ENCODE assay signal across 22 mouse cellular contexts in the genomic region with DNA sequence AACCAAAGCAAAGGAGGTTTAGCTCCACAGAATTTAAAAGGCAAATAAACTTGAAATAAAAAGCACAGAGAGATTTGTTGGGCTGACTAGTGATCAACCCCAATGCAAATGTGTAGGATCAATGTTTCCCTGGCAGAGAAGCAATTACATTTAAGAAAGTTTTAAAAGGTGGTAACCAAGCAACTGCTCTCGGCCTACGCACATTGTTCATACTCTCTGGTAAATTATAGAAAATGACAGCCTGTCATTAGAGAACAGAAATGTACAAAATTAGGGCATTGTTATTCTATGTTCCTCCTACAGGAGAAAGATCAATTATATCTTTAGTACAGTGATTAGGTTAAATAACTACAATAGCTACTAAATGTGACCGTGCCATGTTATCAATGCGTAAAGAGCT.
DNase-seq lines count a peak whose midpoint lies in the region; ATAC-seq and TF ChIP-seq lines count a peak whose summit lies in the region.
"Had no signal": no experiment of that assay in that cellular context is flagged by ENCODE, and none has a peak within 500 bp of the region (broad histone marks: within the 10 kb centered on the region; RNA-seq: fewer than 3 reads in every experiment).

No protein-coding gene starts in this region.

- no peaks in the 10 kb centered on the region for H3K9me3 ChIP-seq in forebrain, embryonic 16.5 days (ENCODE audit: control insufficient read depth, low read length)
- peaks cover 4% of the 10 kb centered on the region; the same call in 1 of the 2 replicates for H3K9me3 ChIP-seq in forebrain, embryonic 13.5 days (replicated peaks)
- peaks cover 3% of the 10 kb centered on the region; the same call in 1 of the 2 replicates for H3K9me3 ChIP-seq in lung, postnatal 0 days (ENCODE audit: low read length)
- H3K9me3 ChIP-seq: embryonic facial prominence, embryonic 15.5 days had no signal

- H3K4me2 ChIP-seq in forebrain, embryonic 16.5 days (ENCODE audit: low read length): no peak overlapping the region
- H3K4me2 ChIP-seq in forebrain, embryonic 13.5 days: no peak overlapping the region
- no peak overlapping the region for H3K4me2 ChIP-seq in lung, postnatal 0 days (replicated peaks; ENCODE audit: low read depth, low read length)
- H3K4me2 ChIP-seq: embryonic facial prominence, embryonic 13.5 days; embryonic facial prominence, embryonic 15.5 days; forebrain, embryonic 12.5 days had no signal

- no peaks in the 10 kb centered on the region for H3K27me3 ChIP-seq in forebrain, embryonic 16.5 days (replicated peaks; ENCODE audit: control insufficient read depth, insufficient read depth, low read length)
- no peaks in the 10 kb centered on the region for H3K27me3 ChIP-seq in forebrain, embryonic 13.5 days
- H3K27me3 ChIP-seq in lung, postnatal 0 days (replicated peaks; ENCODE audit: insufficient read depth, low read length): no peaks in the 10 kb centered on the region
- H3K27me3 ChIP-seq: embryonic facial prominence, embryonic 13.5 days; embryonic facial prominence, embryonic 15.5 days; forebrain, embryonic 12.5 days had no signal

- no peak for TF ChIP-seq EP300 in lung, postnatal 0 days (IDR thresholded peaks at IDR 0.05)

- no peak overlapping the region for H3K27ac ChIP-seq in forebrain, embryonic 16.5 days (ENCODE audit: low read length)
- H3K27ac ChIP-seq in forebrain, embryonic 13.5 days: no peak overlapping the region
- H3K27ac ChIP-seq in layer of hippocampus, adult 2 months: no peak overlapping the region
- no peak overlapping the region for H3K27ac ChIP-seq in lung, postnatal 0 days (ENCODE audit: low read length)
- H3K27ac ChIP-seq: embryonic facial prominence, embryonic 13.5 days; embryonic facial prominence, embryonic 15.5 days; forebrain, embryonic 12.5 days had no signal

- TF ChIP-seq CTCF in layer of hippocampus, adult 2 months (conservative IDR thresholded peaks at IDR 0.05): 0 out of 2 replicates have a peak, but pooled peaks have one; percentile 11
- TF ChIP-seq CTCF in brain, embryonic 14.5 days (IDR thresholded peaks at IDR 0.05; ENCODE audit: borderline replicate concordance, extremely low read depth, insufficient read depth, insufficient read length): no peak
- TF ChIP-seq CTCF in lung, postnatal 0 days (IDR thresholded peaks at IDR 0.05): no peak

- H3K4me1 ChIP-seq in forebrain, embryonic 16.5 days (replicated peaks; ENCODE audit: control insufficient read depth, insufficient read depth, low read length): no peaks in the 10 kb centered on the region
- no peaks in the 10 kb centered on the region for H3K4me1 ChIP-seq in forebrain, embryonic 13.5 days
- no peaks in the 10 kb centered on the region for H3K4me1 ChIP-seq in lung, postnatal 0 days (ENCODE audit: insufficient read depth, low read depth, low read length)
- H3K4me1 ChIP-seq: embryonic facial prominence, embryonic 13.5 days; embryonic facial prominence, embryonic 15.5 days; forebrain, embryonic 12.5 days had no signal

- no peak overlapping the region for H3K9ac ChIP-seq in forebrain, embryonic 16.5 days (replicated peaks; ENCODE audit: low read depth, low read length)
- H3K9ac ChIP-seq in forebrain, embryonic 13.5 days: no peak overlapping the region
- no peak overlapping the region for H3K9ac ChIP-seq in lung, postnatal 0 days (replicated peaks; ENCODE audit: low read depth)
- H3K9ac ChIP-seq: embryonic facial prominence, embryonic 13.5 days; embryonic facial prominence, embryonic 15.5 days; forebrain, embryonic 12.5 days had no signal

- H3K36me3 ChIP-seq in forebrain, embryonic 16.5 days (ENCODE audit: control insufficient read depth, insufficient read depth): no peaks in the 10 kb centered on the region
- H3K36me3 ChIP-seq in forebrain, embryonic 13.5 days (ENCODE audit: poor library complexity, severe bottlenecking): no peaks in the 10 kb centered on the region
- no peaks in the 10 kb centered on the region for H3K36me3 ChIP-seq in lung, postnatal 0 days (ENCODE audit: insufficient read depth, low read length)
- H3K36me3 ChIP-seq: embryonic facial prominence, embryonic 13.5 days; embryonic facial prominence, embryonic 15.5 days; forebrain, embryonic 12.5 days had no signal

- 68% methylated on average over 4 of the region's 4 CpGs for WGBS in forebrain, embryonic 16.5 days
- 81% methylated on average over 4 of the region's 4 CpGs for WGBS in forebrain, embryonic 13.5 days
- WGBS in lung, postnatal 0 days: 91% methylated on average over 4 of the region's 4 CpGs

- DNase-seq in layer of hippocampus, adult 2 months (ENCODE audit: low spot score in 2 of 2): no peak
- no peak for DNase-seq in layer of hippocampus, postnatal 36 days
- DNase-seq in brain, adult 2 months (ENCODE audit: low read depth, low spot score): peak; percentile 41
- peak; percentile 18 for DNase-seq in brain, embryonic 14.5 days (ENCODE audit: low read depth)
- DNase-seq in liver: no peak
- DNase-seq in lung, postnatal 0 days (ENCODE audit: low spot score): no peak
- DNase-seq: adrenal gland, adult 2 months; adrenal gland, postnatal 10 days; adrenal gland, postnatal 25 days; cerebellum, adult 11 months; cerebellum, adult 18-20 months; cerebellum, adult 8-10 months; cerebellum, adult 9-11 months; cerebellum, postnatal 14 days; cerebellum, postnatal 36 days; embryo, embryonic 11 days had no signal

- TF ChIP-seq POLR2A in brain, embryonic 14.5 days (IDR thresholded peaks at IDR 0.05; ENCODE audit: borderline replicate concordance, extremely low read depth, insufficient read depth, insufficient read length, poor library complexity, severe bottlenecking): no peak

- no peak overlapping the region for H3K4me3 ChIP-seq in forebrain, embryonic 16.5 days (replicated peaks; ENCODE audit: low read length)
- no peak overlapping the region for H3K4me3 ChIP-seq in forebrain, embryonic 13.5 days
- H3K4me3 ChIP-seq in layer of hippocampus, adult 2 months: no peak overlapping the region
- no peak overlapping the region for H3K4me3 ChIP-seq in lung, postnatal 0 days (ENCODE audit: low read depth, low read length)
- H3K4me3 ChIP-seq: embryonic facial prominence, embryonic 13.5 days; embryonic facial prominence, embryonic 15.5 days; erythroblast, embryonic 14.5 days; forebrain, embryonic 12.5 days had no signal

- ATAC-seq in forebrain, embryonic 16.5 days: peak; percentile 68
- ATAC-seq in forebrain, embryonic 13.5 days: no peak; the same call in 1 of the 2 replicates
- ATAC-seq in lung, postnatal 0 days: no peak

Comparison
In these comparisons a context has a peak if more than half of its experiments do, and no peak if none do; other contexts are left out.
1. DNase-seq: peak in brain, adult 2 months (single experiment) and brain, embryonic 14.5 days (single experiment); none in layer of hippocampus, adult 2 months (0 of 2), layer of hippocampus, postnatal 36 days (0 of 2), liver (single experiment) and lung, postnatal 0 days (single experiment).